Mouse (Mus musculus) hindlimb bud, embryonic 11.5 days (tissue): ENCODE measurements around the gene Usp43.

Experiments
- DNase-seq: peaks from one replicate; pipeline ENCODE4 v3.0.0-alpha.2; 2012; ENCODE audit warnings: low read depth, low spot score; ENCODE audit errors: extremely low spot score

Usp43 gene

GRCm38 (mm10) chr11:67921827-67922754, at the start of gene Usp43:
Gene Usp43 (minus strand): TSS chr11:67922153.
- no peak for DNase-seq

DNA sequence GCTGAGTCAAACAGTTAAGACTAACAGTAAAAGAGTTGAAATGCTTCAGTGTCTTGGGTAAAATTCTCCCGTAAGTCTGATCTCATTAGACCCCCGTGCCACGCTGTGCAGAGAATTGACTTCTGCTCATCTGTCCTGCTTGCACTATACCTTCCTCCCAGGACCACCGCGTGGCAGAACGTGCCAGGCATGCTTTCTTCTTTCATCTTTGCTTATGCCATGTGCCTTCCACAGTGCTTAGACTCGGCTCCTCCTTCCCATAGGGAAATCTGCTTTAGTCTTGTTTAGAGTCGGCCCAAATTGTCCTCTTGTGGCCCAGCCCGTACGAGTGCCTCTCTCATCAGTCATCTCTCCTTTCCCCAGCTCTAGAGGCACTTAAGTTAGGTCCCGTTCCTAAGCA, 45.9 kb upstream of the Usp43 start:
- no peak for DNase-seq

DNA sequence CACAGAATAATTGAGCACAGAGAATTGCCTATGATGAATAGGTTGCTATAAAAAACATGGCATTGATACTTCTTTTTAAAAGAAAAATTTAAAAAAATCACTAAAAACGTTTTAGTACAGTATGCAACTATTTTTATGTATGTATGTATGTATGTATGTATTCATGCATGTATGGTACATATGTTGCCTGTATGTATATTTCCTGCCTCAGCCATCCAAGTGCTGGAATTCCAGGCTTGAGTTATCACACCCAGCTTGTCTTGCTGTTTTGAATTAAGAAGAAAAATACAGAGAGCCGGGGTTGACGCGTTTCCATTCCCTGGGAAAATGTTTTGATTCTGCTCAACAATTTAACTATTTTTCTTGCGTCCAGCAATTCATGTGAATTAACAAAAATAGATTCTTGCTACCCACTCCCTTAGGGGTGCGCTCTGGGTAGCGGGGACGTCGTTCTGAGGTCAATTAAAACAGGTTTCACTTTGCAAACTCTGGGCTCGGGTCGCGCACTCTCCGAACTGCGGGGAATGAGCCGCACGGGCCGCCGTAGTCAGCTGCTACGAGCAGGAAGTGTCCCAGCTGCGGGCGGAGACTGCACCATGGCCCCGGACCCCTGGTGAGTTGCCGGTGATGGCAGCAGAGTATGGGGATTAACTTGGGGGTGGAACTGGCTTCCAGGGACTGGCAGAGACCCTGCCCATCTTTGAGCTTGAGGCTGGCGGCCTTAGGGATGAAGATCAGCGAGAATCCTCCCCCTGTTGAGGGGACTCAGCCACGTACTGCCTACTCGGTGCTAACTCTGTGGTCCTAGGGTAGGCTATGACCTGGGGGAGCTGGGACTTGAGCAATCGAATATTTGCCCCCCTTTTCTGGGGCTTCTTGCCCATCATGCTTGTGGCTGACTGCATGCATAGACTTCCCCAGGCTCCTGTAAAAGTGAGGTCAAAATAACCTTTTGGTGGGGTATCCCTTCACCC, 44.2 kb upstream of the Usp43 start, which contains the start of gene Stx8:
Gene Stx8 (plus strand): TSS at position 289 of the 974 bp plus-strand sequence.
- peak; percentile 56 for DNase-seq

GRCm38 (mm10) chr11:67965242-67965883, 43.4 kb upstream of the Usp43 start, which contains the start of gene Cfap52:
Gene Cfap52 (minus strand): TSS chr11:67965651.
- peak; percentile 81 for DNase-seq

- DNase-seq: no peak
These were observed 42.2 kb upstream of the Usp43 start for GRCm38 (mm10) chr11:67964110-67964509.

- DNase-seq: no peak
These were observed 32.5 kb upstream of the Usp43 start for GRCm38 (mm10) chr11:67954413-67954812.

- DNase-seq: no peak
These were observed 31.7 kb upstream of the Usp43 start for GRCm38 (mm10) chr11:67953604-67954003.

DNA sequence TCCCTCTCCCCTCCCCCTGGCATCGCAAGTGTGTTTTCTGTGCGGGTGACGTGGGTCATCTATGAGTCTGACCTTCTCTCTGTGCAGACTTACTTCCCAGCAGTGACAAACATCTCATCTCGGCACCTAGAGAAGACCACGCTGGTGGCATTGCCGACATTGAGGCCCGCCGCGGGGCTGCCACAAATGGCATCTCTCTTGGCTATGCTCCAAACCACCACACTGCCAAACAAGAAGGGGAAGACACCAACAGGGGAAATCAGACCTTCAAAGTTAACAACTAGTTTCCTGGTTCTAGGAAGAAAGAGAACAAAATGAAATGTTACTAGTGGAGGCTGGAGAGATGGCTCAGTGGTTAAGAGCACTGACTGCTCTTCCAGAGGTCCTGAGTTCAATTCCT, 27.5 kb upstream of the Usp43 start:
- DNase-seq: no peak

DNA sequence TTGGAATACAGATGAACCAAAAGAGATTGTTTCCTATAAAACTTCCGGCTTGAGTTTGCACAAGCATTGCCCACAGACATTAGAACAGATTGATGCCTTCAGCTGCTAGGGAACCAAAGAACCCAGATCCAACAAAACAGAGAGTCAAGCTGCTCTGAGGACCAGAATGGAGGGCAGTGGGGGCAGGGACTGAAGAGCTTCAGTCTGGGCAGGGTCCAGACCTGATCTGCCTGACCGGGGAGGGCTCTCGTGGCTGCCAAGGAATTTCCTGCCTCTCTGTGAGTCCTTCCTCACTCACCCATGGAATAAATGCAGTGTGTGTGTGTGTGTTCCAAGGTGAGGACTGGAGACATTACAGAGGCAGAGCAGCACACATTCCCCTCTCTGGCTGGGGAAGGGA, 26.3 kb upstream of the Usp43 start:
- no peak for DNase-seq

DNA sequence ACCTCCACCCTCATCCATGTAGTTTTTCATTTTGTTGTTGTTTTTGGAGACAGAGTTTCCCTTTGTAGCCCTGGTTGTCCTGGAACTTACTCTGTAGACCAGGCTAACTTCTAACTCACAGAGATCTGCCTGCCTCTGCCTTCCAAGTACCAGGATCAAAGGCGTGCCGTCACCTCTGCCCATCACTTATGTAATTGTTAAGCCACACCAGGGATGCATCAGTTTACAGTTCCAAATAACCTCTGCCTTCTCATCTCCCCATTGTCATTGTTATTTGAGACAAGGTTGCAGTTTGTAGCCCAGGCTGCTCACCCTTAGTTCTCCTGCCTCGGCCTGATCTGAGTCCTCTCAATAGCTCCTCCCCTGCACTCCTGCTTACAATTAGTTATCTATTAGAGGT, 10.2 kb upstream of the Usp43 start:
- no peak for DNase-seq

- no peak for DNase-seq
These were observed 4.5 kb upstream of the Usp43 start for GRCm38 (mm10) chr11:67926348-67927055.

DNA sequence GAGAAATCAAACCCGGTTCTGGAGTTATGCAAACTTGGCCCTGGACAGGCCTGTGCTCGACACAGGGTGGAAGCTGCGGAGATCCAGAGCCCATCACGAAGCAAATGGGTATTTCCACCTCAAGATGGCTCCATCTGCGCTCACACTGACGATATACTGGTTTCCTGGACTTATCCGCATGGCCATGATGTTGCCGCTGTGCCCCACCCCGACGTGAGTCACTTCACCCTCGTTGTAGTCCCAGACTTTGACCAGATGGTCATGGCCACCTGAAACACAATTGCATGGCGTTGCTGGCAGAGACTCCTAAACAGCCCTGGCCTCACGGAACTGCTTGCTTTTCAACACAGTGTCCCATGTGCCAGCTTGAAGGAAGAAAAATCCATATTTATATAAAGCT, 3.0 kb upstream of the Usp43 start:
- DNase-seq: no peak

DNA sequence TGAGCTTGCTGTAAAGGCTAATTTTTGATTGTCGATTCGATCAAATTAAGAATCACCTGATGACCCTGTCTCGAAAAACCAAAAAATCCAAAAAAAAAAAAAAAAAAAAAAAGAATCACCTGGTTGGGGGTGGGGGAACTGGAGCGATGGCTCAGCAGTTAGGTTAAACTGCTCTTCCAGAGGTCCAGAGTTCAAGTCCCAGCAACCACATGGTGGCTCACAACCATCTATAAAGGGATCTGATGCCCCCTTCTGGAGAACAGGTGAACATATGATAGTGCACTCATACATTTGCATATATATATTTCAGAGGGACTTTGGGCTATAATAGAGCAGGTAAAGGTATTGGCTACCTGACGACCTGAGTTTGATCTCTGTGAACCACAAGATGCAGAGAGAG, 1.8 kb upstream of the Usp43 start:
- no peak for DNase-seq

GRCm38 (mm10) chr11:67922755-67923125, 787 bp upstream of the Usp43 start:
- peak; percentile 35 for DNase-seq

GRCm38 (mm10) chr11:67921091-67921826, 694 bp downstream of the Usp43 start:
- no peak for DNase-seq

DNA sequence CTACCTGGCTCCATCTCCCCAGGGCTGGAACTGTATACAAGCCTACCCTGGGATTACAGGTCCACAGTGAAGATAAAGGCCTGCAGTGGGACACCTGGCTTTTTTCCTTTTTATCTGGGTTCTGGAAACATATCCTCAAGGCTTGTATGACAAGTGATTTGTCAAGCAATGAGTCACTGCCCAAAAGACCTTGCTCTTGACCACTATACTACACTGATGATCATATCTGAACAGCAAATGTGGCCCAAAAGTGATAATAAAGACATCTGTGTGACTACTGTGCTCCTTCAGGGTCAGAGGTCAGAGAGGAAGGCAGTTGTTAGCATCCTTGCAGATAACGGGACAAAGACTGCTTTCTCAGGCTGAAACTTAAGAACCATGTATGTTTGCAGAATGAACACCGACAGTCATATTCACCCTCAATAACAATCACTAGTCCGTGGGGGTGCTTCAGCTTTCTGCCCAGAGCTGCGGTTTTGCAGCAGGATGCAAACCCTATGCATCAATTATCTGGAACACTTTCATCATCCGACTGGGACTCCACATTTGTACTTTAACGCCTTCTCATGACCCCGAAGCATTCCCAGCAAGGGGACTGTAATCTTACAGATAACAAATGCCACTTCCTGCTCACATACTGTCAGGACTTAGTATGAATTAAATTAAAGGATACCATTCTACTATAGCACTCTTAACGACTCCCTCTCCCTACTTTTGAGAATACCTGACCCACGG, 1.6 kb downstream of the Usp43 start:
- no peak for DNase-seq

DNA sequence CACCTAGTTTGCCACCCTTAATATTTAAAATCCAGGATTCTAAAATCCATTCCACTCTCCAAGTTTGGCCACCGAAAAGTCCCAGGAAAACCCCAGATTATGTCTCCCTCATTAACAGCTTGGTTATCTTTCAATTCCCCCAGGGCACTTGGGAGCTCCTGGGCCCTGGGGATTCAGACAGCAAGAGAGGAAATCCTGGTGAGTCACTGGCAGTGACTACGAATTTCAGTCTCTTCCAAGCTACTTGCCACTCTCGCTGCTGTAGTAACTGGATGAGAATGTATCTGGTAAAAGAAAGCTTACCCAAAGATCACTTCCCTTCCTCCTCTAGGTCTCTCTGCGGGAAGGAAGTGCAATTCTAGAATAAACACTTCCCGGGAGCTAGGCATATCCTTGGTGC, 2.4 kb downstream of the Usp43 start:
- no peak for DNase-seq

- no peak for DNase-seq
These were observed 4.8 kb downstream of the Usp43 start for GRCm38 (mm10) chr11:67917126-67917525.

- DNase-seq: no peak
These were observed 10.9 kb downstream of the Usp43 start for GRCm38 (mm10) chr11:67911074-67911473.
